Mouse (Mus musculus): ENCODE data around the gene Dock9.

DNA sequence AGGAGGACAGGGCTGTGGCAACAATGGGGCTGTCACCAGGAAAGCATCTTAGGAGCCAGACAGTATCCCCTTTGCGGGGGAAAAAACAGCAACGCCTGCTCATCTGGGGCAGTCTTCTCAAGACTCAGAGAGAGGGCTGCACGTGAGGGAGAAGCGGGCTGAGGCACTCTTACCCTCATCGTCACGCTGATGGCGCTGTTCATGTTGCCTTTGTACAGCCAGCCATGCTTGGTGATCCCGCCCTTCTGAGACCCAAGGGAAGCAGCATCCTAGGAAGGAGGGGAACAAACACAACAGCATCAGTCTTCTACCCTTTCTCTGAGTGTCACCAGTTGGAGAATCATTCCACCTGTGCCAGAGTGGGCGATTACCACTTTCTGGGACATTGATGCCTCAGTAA lies 139.1 kb downstream of the Dock9 start:
- no peak for TF ChIP-seq POLR2A (IDR thresholded peaks at IDR 0.05; ENCODE audit: insufficient read length, low read depth)
- no peak for TF ChIP-seq TCF3 (IDR thresholded peaks at IDR 0.05; ENCODE audit: insufficient read length, low read depth)
- no peak for TF ChIP-seq E2F4 (IDR thresholded peaks at IDR 0.05; ENCODE audit: insufficient read depth)
- TF ChIP-seq CEBPB (IDR thresholded peaks at IDR 0.05; ENCODE audit: insufficient read depth, poor library complexity, severe bottlenecking): no peak
- TF ChIP-seq REST (IDR thresholded peaks at IDR 0.05; ENCODE audit: insufficient read depth, insufficient read length): no peak
- no peak for TF ChIP-seq POLR2AphosphoS2 (IDR thresholded peaks at IDR 0.05; ENCODE audit: insufficient read length, low read depth)
- no peak for TF ChIP-seq USF1 (IDR thresholded peaks at IDR 0.05; ENCODE audit: low read depth)
- TF ChIP-seq MAX (IDR thresholded peaks at IDR 0.05; ENCODE audit: low read depth): no peak
- no peak for TF ChIP-seq MYOG (IDR thresholded peaks at IDR 0.05; ENCODE audit: control insufficient read depth in 1 of 3, insufficient read depth in 1 of 3, insufficient read length in 2 of 3, low read depth in 2 of 3)
- TF ChIP-seq TCF12 (IDR thresholded peaks at IDR 0.05; ENCODE audit: insufficient read depth, poor library complexity, severe bottlenecking): no peak
- TF ChIP-seq MYOD1 (IDR thresholded peaks at IDR 0.05; ENCODE audit: control insufficient read depth in 1 of 3, insufficient read length in 2 of 3, low read depth in 2 of 3): no peak

All from myocyte (in vitro differentiated cells).